Mouse (Mus musculus): Measurements from ENCODE around the gene Mapk6.

- TF ChIP-seq CTCF (conservative IDR thresholded peaks at IDR 0.05; ENCODE audit: low read length), result no peak
- no peak for TF ChIP-seq NANOG (IDR thresholded peaks at IDR 0.05; ENCODE audit: borderline replicate concordance, low read length)
- no peak for TF ChIP-seq POU5F1 (IDR thresholded peaks at IDR 0.05; ENCODE audit: borderline replicate concordance, low read length)
These were observed 87.5 kb downstream of the Mapk6 start for GRCm38 (mm10) chr9:75322099-75322885.

Measured in E14TG2a.4 (cell line).